Mouse (Mus musculus) neural tube, embryonic 11.5 days (tissue): ENCODE data around the gene Tns1. TPM values are rescaled to one million over a fixed set of nuclear protein-coding genes. Genes with fewer than 3 reads are reported as not detected.
A peak's percentile ranks its signal among the peaks of the same experiment; 100 is the strongest.

Experiments used
- ATAC-seq: fragments of 200-750 bp; cut with Nextera tagmentation; 2 replicates; pipeline ENCODE4 v1.8.0; 2017; ENCODE audit warnings: moderate number of reproducible peaks, mild to moderate bottlenecking, moderate TSS enrichment, moderate library complexity; ENCODE audit not compliant: insufficient read depth, low FRiP score, low TSS enrichment
- DNase-seq: peaks from one replicate; pipeline ENCODE4 v3.0.0-alpha.2; 2015; ENCODE audit warnings: low spot score
- H3K27ac ChIP-seq: fragments of 300-500 bp; sonication (generic); 2 replicates; pipeline ENCODE4 v1.5.1; 2014; ENCODE audit warnings: low read depth, mild to moderate bottlenecking, low read length
- H3K27me3 ChIP-seq: fragments of 300-500 bp; sonication (generic); 2 replicates; pipeline ENCODE4 v1.6.1; 2014; ENCODE audit warnings: mild to moderate bottlenecking, low read length, mixed read lengths; ENCODE audit not compliant: control insufficient read depth, insufficient read depth
- H3K36me3 ChIP-seq: fragments of 300-500 bp; sonication (generic); 2 replicates; pipeline ENCODE4 v1.6.1; 2014; ENCODE audit warnings: mild to moderate bottlenecking, low read length, moderate library complexity, mixed read lengths; ENCODE audit not compliant: control insufficient read depth, insufficient read depth
- H3K4me1 ChIP-seq: fragments of 300-500 bp; sonication (generic); 2 replicates; pipeline ENCODE4 v1.6.1; 2014; ENCODE audit warnings: low read length, mixed read lengths; ENCODE audit not compliant: control insufficient read depth, insufficient read depth
- H3K4me2 ChIP-seq: fragments of 300-500 bp; sonication (generic); 2 replicates; pipeline ENCODE4 v1.6.1; 2014; ENCODE audit warnings: low read depth, mild to moderate bottlenecking, moderate library complexity
- H3K4me3 ChIP-seq: fragments of 300-500 bp; sonication (generic); 2 replicates; pipeline ENCODE4 v1.5.1; 2014; ENCODE audit warnings: low read depth, low read length
- H3K9ac ChIP-seq: fragments of 300-500 bp; sonication (generic); 2 replicates; pipeline ENCODE4 v1.6.1; 2014; ENCODE audit warnings: mild to moderate bottlenecking, low read length
- H3K9me3 ChIP-seq: fragments of 300-500 bp; sonication (generic); 2 replicates; pipeline ENCODE4 v1.6.1; 2016; ENCODE audit warnings: low read length; ENCODE audit not compliant: control insufficient read depth
- WGBS: fragments of 180-500 bp; shearing (Covaris S2); extraction: QIAGEN DNeasy Blood & Tissue Kit; methylation state at CpG from one replicate; pipeline ENCODE4 v1.1.7; 2014; 5-methylcytosine and 5-hydroxymethylcytosine counted together
- polyA plus RNA-seq: library from polyadenylated mRNA; unstranded; fragments of >200 nt; fragmentation: Nextera tagmentation; extraction: Ambion mirVana; gene quantifications from 2 replicates; pipeline ENCODE4 v1.2.1, GENCODE M21; 2014

Tns1 gene
- polyA plus RNA-seq, 1 experiment from 2014 or later = 17.9 TPM

DNA sequence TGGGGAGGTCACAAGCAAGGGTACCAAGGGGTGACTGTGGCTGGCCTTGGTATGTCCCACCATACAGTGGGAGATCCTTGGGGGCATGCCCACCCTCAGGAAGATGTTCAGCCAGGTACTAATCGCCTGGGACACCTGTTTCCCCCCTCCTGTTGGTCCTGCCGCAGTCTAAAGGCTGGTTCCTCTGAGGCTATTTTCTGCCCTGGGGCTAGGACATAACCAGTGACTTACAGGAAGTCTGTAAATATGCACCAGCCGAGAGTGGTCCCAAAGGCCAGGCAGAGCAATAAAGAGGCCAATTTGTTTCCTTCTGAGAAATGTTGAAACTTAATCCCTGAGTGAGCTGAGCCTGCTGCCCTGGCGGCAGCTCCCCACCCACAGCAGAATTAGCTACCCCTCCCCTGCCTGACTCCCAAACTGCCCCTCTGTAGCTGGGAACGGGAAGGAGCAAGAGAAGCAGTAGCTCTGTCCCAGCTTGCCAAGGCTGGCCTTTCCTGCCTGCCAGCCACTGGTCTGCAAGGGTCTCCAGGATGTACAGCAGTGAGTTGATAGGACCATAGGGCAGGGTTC lies 154.0 kb downstream of the Tns1 start:
- Histone ChIP-seq H3K27me3 (no peaks in the 10 kb centered on the region), H3K4me1 (peaks cover 15% of the 10 kb centered on the region), H3K36me3 (peaks cover 3% of the 10 kb centered on the region; the same call in 1 of the 2 replicates), H3K4me2 (no peak overlapping the region), H3K4me3 (no peak overlapping the region), H3K9ac (no peak overlapping the region), H3K27ac (no peak overlapping the region), H3K9me3 (no peaks in the 10 kb centered on the region)
- no peak for ATAC-seq
- no peak for DNase-seq
- WGBS = 16% methylated on average over 5 of the region's 5 CpGs

DNA sequence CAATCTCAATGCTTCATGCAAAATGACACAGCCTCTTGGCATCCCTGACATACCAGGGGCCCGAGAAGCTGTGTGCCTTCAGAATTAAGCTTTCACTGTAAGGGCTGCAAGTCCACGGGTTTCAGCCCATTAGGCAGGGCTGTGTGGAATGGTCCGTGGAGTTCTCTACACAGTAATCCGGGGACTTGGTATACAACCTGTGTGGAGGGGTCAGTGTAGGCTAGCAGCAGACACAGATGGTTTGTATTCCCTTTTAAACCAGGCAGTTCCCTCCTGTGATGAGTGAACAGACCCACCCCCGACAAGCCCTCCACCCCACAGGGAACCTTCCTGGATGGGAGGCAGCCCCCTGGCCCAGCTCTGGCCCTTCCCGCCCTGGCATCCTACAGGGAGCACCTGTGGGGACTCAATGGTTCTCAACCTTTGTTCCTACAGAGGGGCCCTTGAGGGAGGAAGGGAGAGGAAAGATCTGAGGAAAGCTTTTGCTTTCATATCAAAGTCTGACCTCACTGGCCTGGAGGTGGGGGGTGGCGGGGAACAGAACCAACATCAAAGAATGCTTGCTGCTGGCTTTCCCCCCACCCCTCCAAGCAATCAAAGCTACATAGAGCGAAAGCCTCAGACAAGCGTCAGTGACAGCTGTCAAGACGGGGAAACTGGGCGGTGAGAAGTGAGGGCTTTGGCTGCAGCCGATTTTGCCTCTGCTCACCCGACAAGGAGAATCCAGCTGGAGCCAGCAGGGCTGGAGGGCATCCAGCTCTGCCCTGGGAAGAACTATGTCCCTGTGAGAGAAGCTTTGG lies 155.3 kb downstream of the Tns1 start:
- no peak overlapping the region for H3K4me2 ChIP-seq
- H3K27ac ChIP-seq = no peak overlapping the region
- DNase-seq = no peak
- peaks cover 3% of the 10 kb centered on the region; the same call in 1 of the 2 replicates for H3K36me3 ChIP-seq
- H3K4me1 ChIP-seq = peaks cover 15% of the 10 kb centered on the region
- WGBS = 14% methylated on average over 13 of the region's 13 CpGs
- H3K9me3 ChIP-seq = no peaks in the 10 kb centered on the region
- no peak overlapping the region; the same call in 1 of the 2 replicates for H3K9ac ChIP-seq
- ATAC-seq = no peak
- H3K27me3 ChIP-seq = no peaks in the 10 kb centered on the region
- no peak overlapping the region for H3K4me3 ChIP-seq

GRCm38 (mm10) chr1:73966411-73967238 lies 157.6 kb downstream of the Tns1 start:
- no peaks in the 10 kb centered on the region for H3K9me3 ChIP-seq
- peaks cover 2% of the 10 kb centered on the region; the same call in 1 of the 2 replicates for H3K36me3 ChIP-seq
- 69% methylated on average over 12 of the region's 12 CpGs for WGBS
- no peak overlapping the region for H3K27ac ChIP-seq
- peaks cover 24% of the 10 kb centered on the region for H3K4me1 ChIP-seq
- no peak overlapping the region for H3K4me2 ChIP-seq
- H3K4me3 ChIP-seq = no peak overlapping the region
- DNase-seq (no peak), ATAC-seq (no peak)
- H3K27me3 ChIP-seq = no peaks in the 10 kb centered on the region
- H3K9ac ChIP-seq = no peak overlapping the region

DNA sequence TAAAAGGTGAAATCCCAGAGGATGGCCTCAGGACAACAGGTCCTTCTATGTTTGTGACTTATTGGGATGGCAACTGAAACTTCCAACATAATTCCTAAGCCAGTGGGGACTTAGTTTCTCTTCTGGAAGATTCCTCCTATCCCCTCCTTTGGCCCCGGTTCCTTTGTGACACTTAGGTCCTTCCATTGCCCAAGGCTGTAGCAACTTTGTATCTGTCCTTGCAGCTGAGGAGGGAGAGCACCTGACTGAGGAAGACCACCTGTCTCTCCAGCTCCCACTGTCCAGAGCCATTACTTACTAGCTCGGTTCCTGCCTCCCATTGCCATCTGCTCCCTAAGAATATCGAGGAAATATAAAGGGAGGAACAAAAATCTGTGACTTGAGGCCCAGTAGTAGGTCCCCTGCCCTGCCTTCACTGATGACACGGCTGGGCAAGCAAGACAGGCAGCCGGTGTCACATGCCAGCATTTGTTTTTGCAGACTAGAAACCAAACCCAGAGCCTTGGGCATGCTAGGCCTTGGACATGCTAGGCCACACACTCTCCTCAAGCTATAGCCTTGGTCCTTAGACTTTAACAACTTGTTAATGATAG lies 160.0 kb downstream of the Tns1 start:
- no peak for ATAC-seq
- Histone ChIP-seq H3K4me2 (no peak overlapping the region), H3K4me1 (peaks cover 19% of the 10 kb centered on the region)

DNA sequence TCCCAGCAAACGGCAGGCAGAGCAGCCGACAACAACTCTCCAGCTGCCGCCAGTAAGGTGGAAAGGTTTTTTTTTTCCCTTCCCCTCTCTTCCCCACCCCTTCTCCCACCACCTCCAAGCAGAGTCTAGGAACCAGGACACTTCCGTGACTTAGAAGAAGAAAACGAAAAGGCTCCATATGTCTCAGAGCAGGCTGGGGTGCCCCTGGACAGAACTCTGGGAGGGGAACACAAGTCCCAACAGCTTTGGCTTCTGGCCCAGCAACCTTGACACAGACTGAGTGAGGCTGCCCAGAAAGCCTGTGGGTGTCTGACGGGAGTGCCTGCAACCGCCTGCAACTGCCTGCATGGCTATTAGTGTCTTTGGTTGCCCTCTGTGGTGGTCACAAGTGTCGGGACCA lies 160.6 kb downstream of the Tns1 start:
- no peak overlapping the region for H3K4me3 ChIP-seq
- ATAC-seq (no peak), DNase-seq (no peak)
- no peaks in the 10 kb centered on the region for H3K27me3 ChIP-seq
- no peak overlapping the region for H3K27ac ChIP-seq
- H3K9ac ChIP-seq = no peak overlapping the region
- H3K9me3 ChIP-seq = no peaks in the 10 kb centered on the region
- H3K4me1 ChIP-seq = peaks cover 12% of the 10 kb centered on the region
- no peaks in the 10 kb centered on the region for H3K36me3 ChIP-seq
- H3K4me2 ChIP-seq = no peak overlapping the region
- WGBS = 41% methylated on average over 8 of the region's 8 CpGs

More for the DNA sequence above, 160.0 kb downstream of the Tns1 start:
- H3K9me3 ChIP-seq = no peaks in the 10 kb centered on the region
- DNase-seq = no peak
- 88% methylated on average over 5 of the region's 5 CpGs for WGBS
- H3K27me3 ChIP-seq = no peaks in the 10 kb centered on the region
- no peaks in the 10 kb centered on the region for H3K36me3 ChIP-seq
- H3K4me3 ChIP-seq = no peak overlapping the region
- H3K9ac ChIP-seq = no peak overlapping the region
- no peak overlapping the region for H3K27ac ChIP-seq

GRCm38 (mm10) chr1:73962668-73963371 lies 161.4 kb downstream of the Tns1 start:
- ATAC-seq (peak; percentile 61), DNase-seq (peak; percentile 73)
- H3K4me1 ChIP-seq = peaks cover 9% of the 10 kb centered on the region
- peak overlapping the region; percentile 23; the same call in 1 of the 2 replicates for H3K9ac ChIP-seq
- no peak overlapping the region for H3K4me3 ChIP-seq
- no peaks in the 10 kb centered on the region for H3K27me3 ChIP-seq
- WGBS = 13% methylated on average over 12 of the region's 12 CpGs
- H3K36me3 ChIP-seq = no peaks in the 10 kb centered on the region
- no peak overlapping the region for H3K27ac ChIP-seq
- H3K4me2 ChIP-seq = peak overlapping the region; percentile 12; the same call in 1 of the 2 replicates
- no peaks in the 10 kb centered on the region for H3K9me3 ChIP-seq

DNA sequence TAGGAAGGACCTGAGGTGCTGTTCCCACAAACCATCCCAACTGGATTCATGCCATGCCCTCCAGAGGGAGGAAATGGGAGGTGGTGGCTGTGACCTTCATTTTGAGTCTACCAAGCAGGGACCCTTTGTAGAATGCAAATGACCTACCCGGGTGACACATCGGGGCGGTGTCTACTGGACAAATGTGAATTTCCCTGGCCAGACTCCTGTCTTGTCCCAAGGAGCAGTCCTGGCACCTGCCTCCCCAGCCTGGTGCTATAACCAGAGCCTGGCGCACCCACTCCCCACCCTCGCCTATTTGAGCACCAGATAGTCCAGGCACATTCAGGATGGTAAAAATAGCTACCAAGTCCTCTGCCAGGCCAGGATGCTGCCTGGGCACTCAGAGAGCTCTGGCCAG lies 162.2 kb downstream of the Tns1 start:
- no peak for DNase-seq
- peaks cover 9% of the 10 kb centered on the region for H3K4me1 ChIP-seq
- no peaks in the 10 kb centered on the region for H3K9me3 ChIP-seq
- no peak for ATAC-seq
- no peaks in the 10 kb centered on the region for H3K27me3 ChIP-seq
- no peak overlapping the region for H3K4me2 ChIP-seq
- 86% methylated on average over 5 of the region's 5 CpGs for WGBS
- H3K4me3 ChIP-seq = no peak overlapping the region
- H3K9ac ChIP-seq = no peak overlapping the region
- no peak overlapping the region for H3K27ac ChIP-seq
- H3K36me3 ChIP-seq = no peaks in the 10 kb centered on the region

DNA sequence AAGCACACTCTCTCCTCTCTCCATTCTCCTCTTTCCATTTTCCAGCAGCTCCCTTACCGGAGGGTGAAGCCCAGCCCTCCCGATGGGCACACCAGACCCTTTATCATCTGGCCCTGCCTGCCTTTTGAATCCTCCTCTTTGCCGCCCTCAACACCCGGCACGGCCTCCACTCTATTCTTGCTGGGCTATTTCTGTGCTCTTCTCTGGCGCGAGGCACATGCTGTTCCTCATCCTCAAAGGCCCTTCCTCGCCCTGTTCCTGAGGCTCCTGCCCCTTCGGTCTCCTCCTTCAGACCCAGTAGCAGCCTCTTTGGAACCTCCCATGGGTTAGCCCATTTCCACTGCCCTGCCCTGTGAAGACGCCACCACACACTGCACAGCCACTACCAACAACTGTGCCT lies 164.5 kb downstream of the Tns1 start:
- H3K4me3 ChIP-seq = no peak overlapping the region
- H3K27ac ChIP-seq = no peak overlapping the region
- H3K9me3 ChIP-seq = no peaks in the 10 kb centered on the region
- no peak overlapping the region for H3K4me2 ChIP-seq
- H3K36me3 ChIP-seq = no peaks in the 10 kb centered on the region
- WGBS = 89% methylated on average over 10 of the region's 10 CpGs
- no peak overlapping the region for H3K9ac ChIP-seq
- no peak for ATAC-seq
- DNase-seq = no peak
- no peaks in the 10 kb centered on the region for H3K27me3 ChIP-seq
- H3K4me1 ChIP-seq = peaks cover 12% of the 10 kb centered on the region
